Mouse (Mus musculus): ENCODE data around the gene Zfp668. TPM values are rescaled to one million over a fixed set of nuclear protein-coding genes. Genes with fewer than 3 reads are reported as not detected.

Gene Zfp668
- polyA plus RNA-seq, 1 experiment from 2014 or later = 48.0 TPM

DNA sequence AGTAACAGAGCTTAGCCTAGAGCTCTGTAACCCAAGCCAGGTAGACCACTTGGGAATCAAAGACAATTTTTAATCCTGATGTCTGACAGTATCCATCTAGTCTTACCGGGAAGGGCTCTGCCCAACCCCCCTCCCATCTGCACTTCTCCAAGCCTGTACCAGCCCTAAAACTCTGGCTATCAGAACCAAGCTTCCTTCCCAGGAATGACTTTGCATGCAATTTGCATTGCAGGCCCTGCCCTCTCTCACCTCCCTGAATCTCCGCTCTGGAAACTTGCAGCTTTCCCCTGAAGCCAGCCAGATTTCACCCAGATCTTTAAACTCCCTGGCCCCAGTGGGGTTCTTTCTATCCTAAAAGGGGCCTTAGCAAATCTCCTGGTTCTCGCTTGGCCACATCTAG lies 11.2 kb upstream of the Zfp668 start:
- Histone ChIP-seq H3K27ac (no peak overlapping the region), H3K36me3 (peaks cover 98% of the 10 kb centered on the region), H3K4me1 (peaks cover 9% of the 10 kb centered on the region; the same call in 1 of the 2 replicates), H3K9me3 (replicated peaks) (no peaks in the 10 kb centered on the region), H3K27me3 (ENCODE audit: low read depth, poor library complexity, severe bottlenecking) (no peaks in the 10 kb centered on the region), H3K4me3 (no peak overlapping the region)
- no peak for DNase-seq (ENCODE audit: low spot score)
- 84% methylated on average over 3 of the region's 3 CpGs for WGBS

DNA sequence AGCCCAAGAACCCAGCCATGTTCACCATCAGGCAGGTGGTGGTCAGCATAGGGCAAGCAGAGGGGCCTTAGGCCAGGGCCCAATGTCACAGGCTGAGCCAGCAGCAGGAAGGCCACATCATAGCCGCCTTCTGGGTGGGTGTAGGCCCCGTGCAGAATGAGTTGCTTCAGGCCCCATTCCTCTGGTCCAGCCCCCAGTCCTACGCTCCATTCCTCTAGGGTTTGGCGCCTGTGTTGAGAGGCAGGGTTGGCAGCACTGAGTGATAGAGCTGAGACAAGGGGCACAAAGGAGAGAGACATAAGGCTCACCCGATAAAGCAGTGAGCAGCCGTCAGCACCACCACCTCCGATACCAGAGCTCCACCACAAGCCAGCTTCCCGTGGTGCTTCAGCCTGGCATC lies 10.6 kb upstream of the Zfp668 start:
- Histone ChIP-seq H3K4me1 (peaks cover 9% of the 10 kb centered on the region; the same call in 1 of the 2 replicates), H3K27ac (no peak overlapping the region), H3K36me3 (peaks cover 98% of the 10 kb centered on the region), H3K27me3 (ENCODE audit: low read depth, poor library complexity, severe bottlenecking) (no peaks in the 10 kb centered on the region), H3K4me3 (no peak overlapping the region), H3K9me3 (replicated peaks) (no peaks in the 10 kb centered on the region)
- WGBS = 80% methylated on average over 8 of the region's 8 CpGs
- DNase-seq (ENCODE audit: low spot score) = no peak

DNA sequence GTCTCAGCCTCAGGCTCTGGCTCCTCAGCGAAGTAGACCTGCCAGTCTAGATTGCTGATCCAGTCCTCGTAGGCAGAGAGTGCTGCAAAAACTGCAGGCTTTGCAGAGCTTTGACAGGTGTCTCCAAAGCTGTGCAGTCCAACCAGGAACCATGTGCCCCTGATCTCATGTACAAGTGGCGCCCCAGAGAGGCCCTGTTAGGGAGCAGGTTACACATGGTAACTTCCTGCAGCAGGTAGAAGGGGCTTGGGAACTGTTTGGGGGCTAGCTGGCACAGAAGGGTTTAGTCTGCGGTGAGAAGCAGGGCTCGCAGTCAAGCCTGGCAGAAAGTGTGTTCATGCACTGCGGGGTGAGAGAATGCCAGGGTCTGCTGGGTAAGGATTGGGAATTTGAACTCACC lies 9.9 kb upstream of the Zfp668 start:
- WGBS = 93% methylated on average over 6 of the region's 6 CpGs
- Histone ChIP-seq H3K36me3 (peaks cover 99% of the 10 kb centered on the region), H3K9me3 (replicated peaks) (no peaks in the 10 kb centered on the region)

GRCm38 (mm10) chr7:127885951-127886350 lies 9.3 kb upstream of the Zfp668 start:
- Histone ChIP-seq H3K9me3 (replicated peaks) (no peaks in the 10 kb centered on the region), H3K27ac (no peak overlapping the region), H3K4me1 (peaks cover 9% of the 10 kb centered on the region; the same call in 1 of the 2 replicates), H3K27me3 (ENCODE audit: low read depth, poor library complexity, severe bottlenecking) (no peaks in the 10 kb centered on the region), H3K4me3 (no peak overlapping the region), H3K36me3 (peaks cover 99% of the 10 kb centered on the region)
- no peak for DNase-seq (ENCODE audit: low spot score)
- WGBS = 71% methylated on average over 6 of the region's 6 CpGs

More for the DNA sequence above, 9.9 kb upstream of the Zfp668 start:
- Histone ChIP-seq H3K4me1 (peaks cover 9% of the 10 kb centered on the region; the same call in 1 of the 2 replicates), H3K27ac (no peak overlapping the region), H3K4me3 (no peak overlapping the region), H3K27me3 (ENCODE audit: low read depth, poor library complexity, severe bottlenecking) (no peaks in the 10 kb centered on the region)
- no peak for DNase-seq (ENCODE audit: low spot score)

- H3K9me3 ChIP-seq (replicated peaks) = no peaks in the 10 kb centered on the region
- DNase-seq (ENCODE audit: low spot score) = no peak
- WGBS = 89% methylated on average over 12 of the region's 12 CpGs
- H3K4me1 ChIP-seq = peaks cover 17% of the 10 kb centered on the region
- H3K4me3 ChIP-seq = no peak overlapping the region
- no peaks in the 10 kb centered on the region for H3K27me3 ChIP-seq (ENCODE audit: low read depth, poor library complexity, severe bottlenecking)
- H3K36me3 ChIP-seq = peaks cover 81% of the 10 kb centered on the region
- no peak overlapping the region for H3K27ac ChIP-seq
Measured at GRCm38 (mm10) chr7:127880431-127880830, 3.8 kb upstream of the Zfp668 start.

- no peak overlapping the region for H3K4me3 ChIP-seq
- no peak overlapping the region for H3K27ac ChIP-seq
- 96% methylated on average over 9 of the region's 9 CpGs for WGBS
- no peaks in the 10 kb centered on the region for H3K9me3 ChIP-seq (replicated peaks)
- H3K27me3 ChIP-seq (ENCODE audit: low read depth, poor library complexity, severe bottlenecking) = no peaks in the 10 kb centered on the region
- H3K4me1 ChIP-seq = peaks cover 20% of the 10 kb centered on the region
- DNase-seq (ENCODE audit: low spot score) = no peak
- H3K36me3 ChIP-seq = peaks cover 69% of the 10 kb centered on the region
Measured at GRCm38 (mm10) chr7:127879301-127879700, 2.7 kb upstream of the Zfp668 start.

GRCm38 (mm10) chr7:127876041-127876466 lies 574 bp downstream of the Zfp668 start, which contains the start of gene Zfp646:
TSS of gene Zfp646 (plus strand) at chr7:127876221.
- Histone ChIP-seq H3K27ac (peak within 1 kb of the TSS; percentile 99), H3K27me3 (ENCODE audit: low read depth, poor library complexity, severe bottlenecking) (no peaks in the 10 kb centered on the region), H3K9me3 (replicated peaks) (no peaks in the 10 kb centered on the region), H3K36me3 (peaks cover 65% of the 10 kb centered on the region), H3K4me1 (peaks cover 23% of the 10 kb centered on the region), H3K4me3 (peak within 1 kb of the TSS; percentile 94)
- under 1% methylated on average over 41 of the region's 41 CpGs for WGBS
- peak; percentile 96 for DNase-seq (ENCODE audit: low spot score)

GRCm38 (mm10) chr7:127875627-127876001 lies 1.0 kb downstream of the Zfp668 start:
- peak overlapping the region; percentile 99 for H3K27ac ChIP-seq
- H3K9me3 ChIP-seq (replicated peaks) = no peaks in the 10 kb centered on the region
- under 1% methylated on average over 40 of the region's 43 CpGs for WGBS
- H3K4me3 ChIP-seq = peak overlapping the region; percentile 94
- DNase-seq (ENCODE audit: low spot score) = peak; percentile 100
- H3K4me1 ChIP-seq = peaks cover 23% of the 10 kb centered on the region
- H3K36me3 ChIP-seq = peaks cover 65% of the 10 kb centered on the region
- H3K27me3 ChIP-seq (ENCODE audit: low read depth, poor library complexity, severe bottlenecking) = no peaks in the 10 kb centered on the region

- no peaks in the 10 kb centered on the region for H3K9me3 ChIP-seq (replicated peaks)
- H3K27ac ChIP-seq = peak overlapping the region; percentile 99
- peaks cover 65% of the 10 kb centered on the region for H3K36me3 ChIP-seq
- peak overlapping the region; percentile 94 for H3K4me3 ChIP-seq
- no peak for DNase-seq (ENCODE audit: low spot score)
- 6% methylated on average over 20 of the region's 20 CpGs for WGBS
- H3K4me1 ChIP-seq = peaks cover 23% of the 10 kb centered on the region
- H3K27me3 ChIP-seq (ENCODE audit: low read depth, poor library complexity, severe bottlenecking) = no peaks in the 10 kb centered on the region
Measured at GRCm38 (mm10) chr7:127874812-127875626, 1.6 kb downstream of the Zfp668 start.

DNA sequence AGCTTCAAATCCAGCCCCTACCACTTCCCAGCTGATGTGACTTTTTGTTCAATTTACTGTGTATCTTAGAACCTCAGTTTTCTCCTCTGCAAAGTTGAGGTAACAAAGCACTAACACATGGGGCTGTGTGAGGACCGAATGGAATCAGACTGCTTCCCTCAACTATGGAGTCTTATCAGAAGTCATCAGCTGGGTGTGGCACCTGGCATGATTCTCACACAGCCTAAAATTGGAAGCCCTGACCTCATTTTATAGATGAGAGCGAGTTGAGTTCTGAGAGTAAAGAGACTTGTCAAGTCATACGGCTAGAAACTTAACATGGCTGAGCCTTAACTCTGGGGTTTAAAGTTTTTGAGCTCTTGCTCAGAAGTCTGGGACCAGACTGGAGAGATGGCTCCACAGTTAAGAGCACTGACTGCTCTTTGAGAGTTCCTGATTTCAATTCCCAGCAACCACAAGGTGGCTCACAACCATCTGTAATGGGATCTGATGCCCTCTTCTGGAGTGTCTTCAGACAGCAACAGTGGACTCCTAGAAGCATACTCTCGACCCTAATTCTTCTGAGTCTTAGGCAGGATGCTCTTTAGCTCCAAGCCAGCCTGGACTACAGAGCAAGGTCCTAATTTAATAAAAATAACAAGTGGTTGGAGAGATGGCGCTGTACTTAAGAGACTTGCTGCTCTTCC lies 6.3 kb downstream of the Zfp668 start:
- Histone ChIP-seq H3K27me3 (ENCODE audit: low read depth, poor library complexity, severe bottlenecking) (no peaks in the 10 kb centered on the region), H3K36me3 (peaks cover 85% of the 10 kb centered on the region), H3K27ac (no peak overlapping the region), H3K4me1 (peaks cover 15% of the 10 kb centered on the region), H3K4me3 (no peak overlapping the region), H3K9me3 (replicated peaks) (no peaks in the 10 kb centered on the region)
- no peak for DNase-seq (ENCODE audit: low spot score)
- 84% methylated on average over 5 of the region's 5 CpGs for WGBS

GRCm38 (mm10) chr7:127869149-127869810 lies 7.3 kb downstream of the Zfp668 start:
- no peaks in the 10 kb centered on the region for H3K9me3 ChIP-seq (replicated peaks)
- no peaks in the 10 kb centered on the region for H3K27me3 ChIP-seq (ENCODE audit: low read depth, poor library complexity, severe bottlenecking)
- H3K4me1 ChIP-seq = peaks cover 12% of the 10 kb centered on the region
- WGBS = 88% methylated on average over 3 of the region's 3 CpGs
- no peak for DNase-seq (ENCODE audit: low spot score)
- no peak overlapping the region for H3K4me3 ChIP-seq
- peaks cover 95% of the 10 kb centered on the region for H3K36me3 ChIP-seq
- no peak overlapping the region for H3K27ac ChIP-seq

- H3K4me3 ChIP-seq = no peak overlapping the region
- DNase-seq (ENCODE audit: low spot score) = no peak
- H3K9me3 ChIP-seq (replicated peaks) = no peaks in the 10 kb centered on the region
- H3K27ac ChIP-seq = no peak overlapping the region
- H3K4me1 ChIP-seq = no peaks in the 10 kb centered on the region
- H3K36me3 ChIP-seq = peaks cover 81% of the 10 kb centered on the region
- no peaks in the 10 kb centered on the region for H3K27me3 ChIP-seq (ENCODE audit: low read depth, poor library complexity, severe bottlenecking)
- WGBS = 97% methylated on average over 18 of the region's 18 CpGs
Measured at GRCm38 (mm10) chr7:127867641-127868040, 9.0 kb downstream of the Zfp668 start.

DNA sequence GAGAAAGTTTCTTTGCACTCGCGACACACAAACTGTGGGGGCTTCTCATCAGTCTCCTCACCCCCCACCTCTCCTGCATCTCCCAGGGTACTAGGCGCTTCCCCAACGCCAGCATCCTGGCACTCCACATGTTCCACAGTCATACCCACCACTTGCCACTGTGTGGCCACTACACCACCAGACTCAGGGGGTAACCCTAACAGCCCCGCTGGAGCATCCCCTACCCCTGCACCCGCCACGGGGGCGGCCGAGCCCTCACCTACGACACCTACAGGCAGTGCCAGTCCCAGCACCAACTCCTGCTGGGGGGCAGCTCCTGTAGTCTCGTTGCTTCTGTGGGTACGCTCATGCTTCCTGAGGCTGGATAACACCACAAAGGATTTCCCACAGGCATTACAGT lies 10.2 kb downstream of the Zfp668 start:
- no peaks in the 10 kb centered on the region for H3K9me3 ChIP-seq (replicated peaks)
- DNase-seq (ENCODE audit: low spot score) = no peak
- no peak overlapping the region for H3K27ac ChIP-seq
- H3K4me3 ChIP-seq = no peak overlapping the region
- peaks cover 71% of the 10 kb centered on the region for H3K36me3 ChIP-seq
- H3K4me1 ChIP-seq = no peaks in the 10 kb centered on the region
- H3K27me3 ChIP-seq (ENCODE audit: low read depth, poor library complexity, severe bottlenecking) = no peaks in the 10 kb centered on the region
- 94% methylated on average over 12 of the region's 12 CpGs for WGBS
